Mouse (Mus musculus) G1E (cell line): ENCODE results near the gene Sc5d. TPM values are rescaled to one million over a fixed set of nuclear protein-coding genes. Genes with fewer than 3 reads are reported as not detected.

ENCODE experiments used
- ATAC-seq: 2 replicates; pipeline ENCODE4 v1.8.0; 2016; ENCODE audit warnings: mild to moderate bottlenecking; ENCODE audit not compliant: insufficient number of reproducible peaks, poor library complexity, low FRiP score, severe bottlenecking; ENCODE audit errors: extremely low read depth
- DNase-seq: peaks from one replicate; pipeline ENCODE4 v3.0.0; 2012; ENCODE audit warnings: low spot score
- H3K27me3 ChIP-seq: 2 replicates; pipeline ENCODE4 v1.6.1; 2012; ENCODE audit warnings: mild to moderate bottlenecking, low read length, inconsistent platforms; ENCODE audit not compliant: insufficient read depth
- H3K36me3 ChIP-seq: replicated peaks from 2 replicates; pipeline ENCODE3; 2012; ENCODE audit warnings: mild to moderate bottlenecking, inconsistent platforms
- H3K4me1 ChIP-seq: 2 replicates; pipeline ENCODE4 v1.6.1; 2012; ENCODE audit warnings: low read depth, low read length, inconsistent platforms, mixed read lengths; ENCODE audit not compliant: insufficient read depth
- H3K4me3 ChIP-seq: 2 replicates; pipeline ENCODE4 v1.5.1; 2012; ENCODE audit warnings: low read depth, mild to moderate bottlenecking, inconsistent platforms, low read length, moderate library complexity, mixed read lengths
- H3K9me3 ChIP-seq: replicated peaks from 2 replicates; pipeline ENCODE4 v1.6.1; 2012; ENCODE audit warnings: inconsistent platforms
- CTCF ChIP-seq: IDR thresholded peaks from 2 replicates; pipeline ENCODE4 v1.5.1; 2012; ENCODE audit warnings: low read depth, low read length, inconsistent platforms, mixed read lengths
- GATA1 ChIP-seq: IDR thresholded peaks from 2 replicates; pipeline ENCODE4 v1.6.1; 2012; ENCODE audit warnings: borderline replicate concordance, low read length, inconsistent platforms, mixed read lengths
- GATA2 ChIP-seq: IDR thresholded peaks from 2 replicates; pipeline ENCODE4 v1.6.1; 2012; ENCODE audit warnings: low read depth, low read length, inconsistent platforms, borderline replicate concordance
- POLR2AphosphoS5 ChIP-seq: IDR thresholded peaks from 2 replicates; pipeline ENCODE4 v1.6.1; 2012; ENCODE audit warnings: low read depth, low read length, inconsistent platforms; ENCODE audit not compliant: insufficient replicate concordance
- TAL1 ChIP-seq: conservative IDR thresholded peaks from 2 replicates; pipeline ENCODE4 v1.6.1; 2012; ENCODE audit warnings: low read depth, low read length, inconsistent platforms, mixed read lengths
- polyA plus RNA-seq: library from polyadenylated mRNA; stranded (reverse); fragments of >175 nt; gene quantifications from 2 replicates; pipeline ENCODE4 v1.2.3, GENCODE M21; 2012
- total RNA-seq, 2 experiments: library from RNA; stranded (forward) in 1 of 2; stranded (reverse) in 1 of 2; fragments of 200-1000 nt in 1 of 2; fragments of >200 nt in 1 of 2; fragmentation: Nextera tagmentation in 1 of 2; gene quantifications; 2 replicates each; pipeline ENCODE4 v1.2.3; 2014 to 2017

Gene Sc5d
- total and polyA plus RNA-seq, 3 experiments: 5.1 to 113 (median 64.7) TPM

DNA sequence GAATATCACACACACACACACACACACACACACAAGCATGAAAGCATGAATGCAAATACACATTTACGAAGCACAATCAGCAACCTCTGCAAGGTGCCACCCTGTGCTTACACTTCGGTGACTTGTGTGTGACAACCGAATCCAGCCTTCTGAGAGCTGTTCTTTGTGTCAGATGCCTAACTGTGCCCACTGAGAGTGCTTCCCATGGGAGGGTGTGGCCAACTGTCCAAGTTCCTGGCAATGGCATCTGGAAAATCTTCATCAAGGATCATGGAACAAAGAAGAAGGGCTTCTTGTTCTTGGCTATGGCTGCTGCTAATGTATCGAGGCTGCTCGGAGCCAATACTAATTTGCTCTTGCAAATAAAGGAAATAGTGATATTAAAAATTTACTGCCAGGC, 61.8 kb downstream of the Sc5d start:
- Histone ChIP-seq H3K4me3 (no peak overlapping the region), H3K36me3 (no peaks in the 10 kb centered on the region), H3K27me3 (0 out of 2 replicates have a peak, but pooled peaks cover 2% of the 10 kb centered on the region), H3K9me3 (no peaks in the 10 kb centered on the region), H3K4me1 (no peaks in the 10 kb centered on the region)
- DNase-seq: no peak
- no peak for ATAC-seq
- TF ChIP-seq GATA2 (no peak), POLR2AphosphoS5 (no peak), CTCF (no peak), GATA1 (no peak), TAL1 (no peak)

Other genes starting within 250 kb of the Sc5d start
- gene Sorl1, start 140.0 kb downstream of the Sc5d start, total RNA-seq (2014; fragmentation: Nextera tagmentation): not detected in 2 replicates
- gene Sorl1, start 140.0 kb downstream of the Sc5d start, total RNA-seq (2017): under 0.01 and 0.05 TPM in 2 replicates
- gene Sorl1, start 140.0 kb downstream of the Sc5d start, polyA plus RNA-seq: under 0.01 TPM in 1 of 2 replicates, not detected in the other
- gene Tecta, start 135.7 kb upstream of the Sc5d start, total RNA-seq (2014; fragmentation: Nextera tagmentation): not detected in 2 replicates
- gene Tecta, start 135.7 kb upstream of the Sc5d start, total RNA-seq (2017): 0.06 and 0.11 TPM in 2 replicates
- not detected in 2 replicates for gene Tecta, start 135.7 kb upstream of the Sc5d start, polyA plus RNA-seq
- 31.0 and 31.1 TPM in 2 replicates for gene Tbcel, start 243.6 kb upstream of the Sc5d start, total RNA-seq (2014; fragmentation: Nextera tagmentation)
- 31.0 and 33.3 TPM in 2 replicates for gene Tbcel, start 243.6 kb upstream of the Sc5d start, total RNA-seq (2017)
- 4.2 and 4.8 TPM in 2 replicates for gene Tbcel, start 243.6 kb upstream of the Sc5d start, polyA plus RNA-seq